Mouse (Mus musculus): ENCODE measurements around the gene Spns2.

- TF ChIP-seq ZNF384 (IDR thresholded peaks at IDR 0.05; ENCODE audit: low read depth, low read length) (no peak), CTCF (conservative IDR thresholded peaks at IDR 0.05 in 1 of 2, IDR thresholded peaks at IDR 0.05 in 1 of 2; ENCODE audit: low read depth in 2 of 2, low read length in 2 of 2) (no peak), GABPA (IDR thresholded peaks at IDR 0.05; ENCODE audit: insufficient replicate concordance, low read depth, low read length) (no peak), NELFE (IDR thresholded peaks at IDR 0.05; ENCODE audit: low read depth, low read length) (no peak), POLR2A (IDR thresholded peaks at IDR 0.05; ENCODE audit: low read depth, low read length) (no peak), SMC3 (IDR thresholded peaks at IDR 0.05; ENCODE audit: low read depth, low read length) (no peak), MAFK (IDR thresholded peaks at IDR 0.05; ENCODE audit: insufficient replicate concordance, low read length) (no peak), JUND (conservative IDR thresholded peaks at IDR 0.05; ENCODE audit: low read depth, low read length) (no peak), HCFC1 (IDR thresholded peaks at IDR 0.05; ENCODE audit: low read depth, low read length) (no peak), KAT2A (IDR thresholded peaks at IDR 0.05; ENCODE audit: insufficient replicate concordance, low read length) (no peak), RAD21 (IDR thresholded peaks at IDR 0.05; ENCODE audit: low read depth, low read length) (no peak)
Measured at GRCm38 (mm10) chr11:72489881-72490301, at the start of gene Spns2.

Data from CH12.LX (cell line).